Mouse (Mus musculus): ENCODE results near the gene Fam193b. TPM values are rescaled to one million over a fixed set of nuclear protein-coding genes. Genes with fewer than 3 reads are reported as not detected.

The Fam193b gene
- polyA plus RNA-seq, 3 experiments from 2014 or later, result 16.4 to 40.7 (median 37.3) TPM

GRCm38 (mm10) chr13:55525733-55526553, 45.0 kb downstream of the Fam193b start:
- no peak for ATAC-seq

- ATAC-seq, result no peak
Measured at GRCm38 (mm10) chr13:55523951-55524600, 46.8 kb downstream of the Fam193b start.

GRCm38 (mm10) chr13:55523278-55523677, 47.6 kb downstream of the Fam193b start:
- no peak for ATAC-seq

GRCm38 (mm10) chr13:55522730-55523129, 48.2 kb downstream of the Fam193b start:
- no peak for ATAC-seq

GRCm38 (mm10) chr13:55519606-55520005, 51.3 kb downstream of the Fam193b start:
- no peak for ATAC-seq

- ATAC-seq, result peak; percentile 35
Measured at GRCm38 (mm10) chr13:55516955-55517354, 54.0 kb downstream of the Fam193b start.

GRCm38 (mm10) chr13:55513828-55514227, 57.1 kb downstream of the Fam193b start:
- no peak for ATAC-seq

- ATAC-seq, result peak; percentile 83
Measured at GRCm38 (mm10) chr13:55513111-55513748, 57.7 kb downstream of the Fam193b start, which contains the start of gene Pdlim7. Gene Pdlim7, minus strand, starts transcription at chr13:55513676.

GRCm38 (mm10) chr13:55512379-55513031, 58.4 kb downstream of the Fam193b start:
- ATAC-seq, result no peak

GRCm38 (mm10) chr13:55511492-55511861, 59.4 kb downstream of the Fam193b start:
- no peak for ATAC-seq

- no peak for ATAC-seq
Measured at GRCm38 (mm10) chr13:55510668-55511491, 60.0 kb downstream of the Fam193b start.

- ATAC-seq, result no peak
Measured at GRCm38 (mm10) chr13:55510332-55510667, 60.6 kb downstream of the Fam193b start.

GRCm38 (mm10) chr13:55508531-55508930, 62.4 kb downstream of the Fam193b start:
- ATAC-seq, result no peak

GRCm38 (mm10) chr13:55507877-55508276, 63.0 kb downstream of the Fam193b start:
- no peak for ATAC-seq

GRCm38 (mm10) chr13:55506697-55507096, 64.2 kb downstream of the Fam193b start:
- ATAC-seq, result no peak

GRCm38 (mm10) chr13:55505810-55506209, 65.1 kb downstream of the Fam193b start:
- ATAC-seq, result no peak

- no peak for ATAC-seq
Measured at GRCm38 (mm10) chr13:55504390-55504789, 66.5 kb downstream of the Fam193b start.

- no peak for ATAC-seq
Measured at GRCm38 (mm10) chr13:55502405-55502804, 68.5 kb downstream of the Fam193b start.

GRCm38 (mm10) chr13:55500575-55500974, 70.3 kb downstream of the Fam193b start:
- ATAC-seq, result no peak

GRCm38 (mm10) chr13:55498906-55499305, 72.0 kb downstream of the Fam193b start:
- no peak for ATAC-seq

GRCm38 (mm10) chr13:55496661-55497060, 74.3 kb downstream of the Fam193b start:
- no peak for ATAC-seq

GRCm38 (mm10) chr13:55495702-55496101, 75.2 kb downstream of the Fam193b start:
- ATAC-seq, result no peak
